Mouse (Mus musculus) liver, embryonic 11.5 days (tissue): Measurements from ENCODE around the gene Hoxc11. TPM values are rescaled to one million over a fixed set of nuclear protein-coding genes. Genes with fewer than 3 reads are reported as not detected.

Source experiments
- ATAC-seq: fragments of 200-750 bp; cut with Nextera tagmentation; replicated peaks from 2 replicates; pipeline ENCODE4 v1.8.0; 2017; ENCODE audit warnings: moderate number of reproducible peaks, mild to moderate bottlenecking, moderate TSS enrichment, moderate library complexity; ENCODE audit not compliant: low FRiP score
- DNase-seq: peaks from one replicate; pipeline ENCODE4 v3.0.0-alpha.2; 2017; ENCODE audit warnings: low spot score
- H3K27ac ChIP-seq: fragments of 300-500 bp; sonication (generic); 2 replicates; pipeline ENCODE4 v1.5.1; 2014; ENCODE audit warnings: mild to moderate bottlenecking, low read depth, low read length, control low read depth
- H3K27me3 ChIP-seq: fragments of 300-500 bp; sonication (generic); replicated peaks from 2 replicates; pipeline ENCODE4 v1.6.1; 2014; ENCODE audit warnings: low read length, mixed read lengths; ENCODE audit not compliant: control insufficient read depth, insufficient read depth
- H3K36me3 ChIP-seq: fragments of 300-500 bp; sonication (generic); 2 replicates; pipeline ENCODE4 v1.6.1; 2014; ENCODE audit warnings: mild to moderate bottlenecking, low read length, moderate library complexity, mixed read lengths; ENCODE audit not compliant: control insufficient read depth, insufficient read depth
- H3K4me1 ChIP-seq: fragments of 300-500 bp; sonication (generic); replicated peaks from 2 replicates; pipeline ENCODE4 v1.6.1; 2014; ENCODE audit warnings: low read length, mixed read lengths; ENCODE audit not compliant: control insufficient read depth, insufficient read depth
- H3K4me2 ChIP-seq: fragments of 300-500 bp; sonication (generic); 2 replicates; pipeline ENCODE4 v1.6.1; 2014; ENCODE audit warnings: mild to moderate bottlenecking, control low read depth, moderate library complexity
- H3K4me3 ChIP-seq: fragments of 300-500 bp; sonication (generic); 2 replicates; pipeline ENCODE4 v1.5.1; 2014; ENCODE audit warnings: low read depth, low read length, control low read depth
- H3K9ac ChIP-seq: fragments of 300-500 bp; sonication (generic); 2 replicates; pipeline ENCODE4 v1.6.1; 2014; ENCODE audit warnings: low read depth, low read length, control low read depth
- H3K9me3 ChIP-seq: fragments of 300-500 bp; sonication (generic); 2 replicates; pipeline ENCODE4 v1.6.1; 2016; ENCODE audit warnings: low read length, inconsistent platforms, mixed read lengths; ENCODE audit not compliant: control insufficient read depth
- WGBS: fragments of 180-500 bp; shearing (Covaris S2); extraction: QIAGEN DNeasy Blood & Tissue Kit; methylation state at CpG from one replicate; pipeline ENCODE4 v1.1.7; 2014; 5-methylcytosine and 5-hydroxymethylcytosine counted together
- polyA plus RNA-seq: library from polyadenylated mRNA; unstranded; fragments of >200 nt; fragmentation: Nextera tagmentation; extraction: Ambion mirVana; gene quantifications from 2 replicates; pipeline ENCODE4 v1.2.1, GENCODE M21; 2014

Gene Hoxc11
- polyA plus RNA-seq, 1 experiment from 2014 or later: not detected

DNA sequence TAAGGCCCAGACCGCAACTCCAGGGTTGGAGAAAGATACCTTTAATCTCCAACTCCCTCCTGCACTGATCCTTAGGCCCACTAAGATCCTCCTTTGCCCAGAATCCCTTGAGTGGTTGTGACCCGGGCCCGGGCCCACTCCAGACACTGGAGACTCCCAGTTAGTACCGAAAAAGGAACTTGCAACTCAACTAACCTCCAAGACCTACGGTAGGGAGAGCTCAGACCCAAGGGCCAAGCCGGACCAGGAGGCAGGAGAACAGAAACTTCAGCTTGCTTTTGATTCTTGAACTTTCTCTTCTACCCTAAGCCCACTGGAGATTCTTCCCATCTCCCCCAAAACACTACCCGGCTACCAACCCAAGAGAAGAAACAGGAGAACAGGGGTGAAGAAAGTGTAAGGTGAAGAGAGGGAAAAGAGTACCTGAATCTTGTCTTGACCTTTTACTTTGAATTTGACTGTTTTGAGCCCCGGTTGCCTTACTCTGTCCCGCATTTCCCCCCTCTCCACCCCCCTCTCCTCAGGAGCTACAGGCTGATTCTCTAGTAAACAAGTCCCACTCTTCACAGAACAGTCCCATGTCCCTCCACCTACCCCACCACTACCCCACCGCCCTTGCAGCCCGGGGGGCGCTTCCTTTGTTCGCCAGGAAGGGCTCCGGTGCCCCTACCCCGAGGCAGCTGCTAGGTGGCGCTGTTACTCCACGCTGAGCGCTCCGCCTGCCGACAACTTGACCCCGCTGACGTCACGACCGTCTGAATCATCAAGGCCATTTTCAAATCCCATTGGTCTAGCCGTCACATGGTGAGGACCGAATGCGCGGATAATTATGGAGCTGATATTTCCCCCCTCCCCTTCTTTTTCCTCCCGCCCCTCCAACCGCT lies 11.9 kb downstream of the Hoxc11 start:
- 4% methylated on average over 30 of the region's 30 CpGs for WGBS
- H3K36me3 ChIP-seq: no peaks in the 10 kb centered on the region
- no peak overlapping the region for H3K9ac ChIP-seq
- no peaks in the 10 kb centered on the region for H3K9me3 ChIP-seq
- DNase-seq: no peak
- peak overlapping the region; percentile 31; the same call in 1 of the 2 replicates for H3K4me2 ChIP-seq
- H3K27me3 ChIP-seq: peaks cover 98% of the 10 kb centered on the region
- H3K27ac ChIP-seq: no peak overlapping the region
- H3K4me3 ChIP-seq: no peak overlapping the region
- H3K4me1 ChIP-seq: peaks cover 3% of the 10 kb centered on the region; the same call in 1 of the 2 replicates
- no peak for ATAC-seq

- ATAC-seq (no peak), DNase-seq (peak; percentile 36)
- H3K27ac ChIP-seq: no peak within 1 kb of the TSS
- H3K9me3 ChIP-seq: no peaks in the 10 kb centered on the region
- no peak within 1 kb of the TSS for H3K9ac ChIP-seq
- peaks cover 98% of the 10 kb centered on the region for H3K27me3 ChIP-seq
- no peak within 1 kb of the TSS for H3K4me3 ChIP-seq
- H3K4me2 ChIP-seq: peak within 1 kb of the TSS; percentile 31; the same call in 1 of the 2 replicates
- no peaks in the 10 kb centered on the region for H3K36me3 ChIP-seq
- 5% methylated on average over 27 of the region's 27 CpGs for WGBS
- peaks cover 3% of the 10 kb centered on the region; the same call in 1 of the 2 replicates for H3K4me1 ChIP-seq
Measured at GRCm38 (mm10) chr15:102966776-102967311, 12.6 kb downstream of the Hoxc11 start, which contains the start of gene Hoxc10. Gene Hoxc10 (plus strand): TSS chr15:102966796.

DNA sequence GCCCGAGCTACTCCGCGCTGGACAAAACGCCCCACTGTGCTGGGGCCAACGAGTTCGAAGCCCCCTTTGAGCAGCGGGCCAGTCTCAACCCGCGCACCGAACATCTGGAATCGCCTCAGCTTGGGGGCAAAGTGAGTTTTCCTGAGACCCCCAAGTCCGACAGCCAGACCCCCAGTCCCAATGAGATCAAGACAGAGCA lies 13.0 kb downstream of the Hoxc11 start, which contains the start of gene Hoxc5:
Hoxc5 (plus strand) TSS at position 132 of the 199 bp plus-strand sequence.
- H3K4me1 ChIP-seq: peaks cover 3% of the 10 kb centered on the region; the same call in 1 of the 2 replicates
- WGBS: 5% methylated on average over 12 of the region's 12 CpGs

DNA sequence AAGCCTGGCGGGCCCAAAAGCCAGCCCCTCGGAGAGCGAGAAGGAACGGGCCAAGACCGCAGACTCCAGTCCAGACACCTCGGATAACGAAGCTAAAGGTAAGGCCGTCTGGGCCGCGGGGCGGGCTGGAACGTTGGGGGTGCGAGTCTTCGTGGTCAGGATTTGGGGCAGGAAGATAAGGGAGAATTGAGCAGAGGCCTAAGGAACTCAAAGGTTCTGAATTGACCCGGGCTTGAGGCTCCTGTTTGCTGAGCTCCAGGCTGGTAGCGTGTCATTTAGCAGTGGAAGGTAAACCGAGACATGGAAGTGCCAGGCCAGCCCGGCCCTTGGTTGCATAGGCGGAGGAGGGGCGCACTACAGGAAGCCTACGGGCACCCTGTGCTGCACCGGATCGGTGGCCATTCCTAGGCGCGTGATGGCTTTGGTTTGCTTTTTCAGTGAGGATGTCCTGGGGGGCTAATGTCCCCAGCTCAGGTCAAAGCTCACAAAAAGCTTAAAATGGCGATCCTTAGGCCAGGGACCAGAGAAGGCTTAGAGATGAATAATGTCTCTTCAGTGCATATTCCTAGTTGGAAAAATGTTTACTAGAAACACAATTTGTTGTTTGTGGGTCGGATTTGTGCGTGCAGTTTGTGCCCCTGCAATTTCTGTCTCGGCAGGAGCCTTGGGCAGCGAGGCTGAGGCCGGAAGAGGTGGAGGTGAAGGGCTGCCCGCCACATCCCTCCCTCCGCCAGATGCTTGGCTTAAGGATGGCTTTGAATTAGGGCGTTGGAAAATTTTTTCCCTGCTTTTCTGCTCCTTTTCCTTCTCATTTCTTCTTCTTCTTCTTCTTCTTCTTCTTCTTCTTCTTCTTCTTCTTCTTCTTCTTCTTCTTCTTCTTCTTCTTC lies 13.5 kb downstream of the Hoxc11 start:
- Histone ChIP-seq H3K4me1 (peaks cover 3% of the 10 kb centered on the region; the same call in 1 of the 2 replicates), H3K9ac (no peak overlapping the region), H3K9me3 (no peaks in the 10 kb centered on the region), H3K36me3 (no peaks in the 10 kb centered on the region), H3K4me3 (no peak overlapping the region), H3K27ac (no peak overlapping the region), H3K27me3 (peaks cover 99% of the 10 kb centered on the region), H3K4me2 (no peak overlapping the region)
- DNase-seq (peak; percentile 38), ATAC-seq (no peak)
- WGBS: 2% methylated on average over 34 of the region's 34 CpGs

More for the DNA sequence above, 13.0 kb downstream of the Hoxc11 start, which contains the start of gene Hoxc5:
- Histone ChIP-seq H3K9ac (no peak within 1 kb of the TSS), H3K9me3 (no peaks in the 10 kb centered on the region), H3K36me3 (no peaks in the 10 kb centered on the region), H3K4me2 (peak within 1 kb of the TSS; percentile 31; the same call in 1 of the 2 replicates), H3K27me3 (peaks cover 99% of the 10 kb centered on the region), H3K4me3 (no peak within 1 kb of the TSS), H3K27ac (no peak within 1 kb of the TSS)
- DNase-seq (no peak), ATAC-seq (no peak)

DNA sequence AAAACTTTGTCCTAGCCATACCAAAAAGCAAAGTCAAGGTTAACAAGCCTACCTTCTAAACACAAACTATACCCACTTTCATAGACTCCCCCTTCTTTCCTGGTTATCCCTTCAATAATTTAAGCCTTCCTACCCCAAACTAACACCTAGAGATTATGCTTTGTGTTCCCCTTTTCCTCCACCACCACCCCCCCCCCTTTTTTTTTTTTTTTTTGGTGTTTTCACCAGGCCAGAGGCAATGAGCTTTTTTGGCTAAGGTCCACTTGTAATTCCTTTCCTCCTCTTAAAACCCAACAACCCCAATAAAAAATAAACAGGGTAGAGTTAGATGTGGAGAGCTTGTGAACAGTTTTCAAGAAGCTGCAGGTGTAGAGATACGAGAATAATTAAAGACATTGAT lies 15.1 kb downstream of the Hoxc11 start:
- H3K4me3 ChIP-seq: no peak overlapping the region
- H3K27me3 ChIP-seq: peaks cover 99% of the 10 kb centered on the region
- WGBS: 32% methylated on average over 1 of the region's 1 CpGs
- no peaks in the 10 kb centered on the region for H3K36me3 ChIP-seq
- H3K27ac ChIP-seq: no peak overlapping the region
- H3K9me3 ChIP-seq: no peaks in the 10 kb centered on the region
- H3K9ac ChIP-seq: no peak overlapping the region
- peaks cover 3% of the 10 kb centered on the region; the same call in 1 of the 2 replicates for H3K4me1 ChIP-seq
- no peak for DNase-seq
- no peak overlapping the region for H3K4me2 ChIP-seq
- no peak for ATAC-seq

GRCm38 (mm10) chr15:102970740-102971139 lies 16.5 kb downstream of the Hoxc11 start:
- Histone ChIP-seq H3K9me3 (no peaks in the 10 kb centered on the region), H3K27ac (no peak overlapping the region), H3K36me3 (no peaks in the 10 kb centered on the region), H3K27me3 (peaks cover 99% of the 10 kb centered on the region), H3K4me2 (no peak overlapping the region), H3K4me3 (no peak overlapping the region), H3K9ac (no peak overlapping the region), H3K4me1 (peaks cover 3% of the 10 kb centered on the region; the same call in 1 of the 2 replicates)
- ATAC-seq (no peak), DNase-seq (no peak)
- WGBS: 3% methylated on average over 12 of the region's 12 CpGs

DNA sequence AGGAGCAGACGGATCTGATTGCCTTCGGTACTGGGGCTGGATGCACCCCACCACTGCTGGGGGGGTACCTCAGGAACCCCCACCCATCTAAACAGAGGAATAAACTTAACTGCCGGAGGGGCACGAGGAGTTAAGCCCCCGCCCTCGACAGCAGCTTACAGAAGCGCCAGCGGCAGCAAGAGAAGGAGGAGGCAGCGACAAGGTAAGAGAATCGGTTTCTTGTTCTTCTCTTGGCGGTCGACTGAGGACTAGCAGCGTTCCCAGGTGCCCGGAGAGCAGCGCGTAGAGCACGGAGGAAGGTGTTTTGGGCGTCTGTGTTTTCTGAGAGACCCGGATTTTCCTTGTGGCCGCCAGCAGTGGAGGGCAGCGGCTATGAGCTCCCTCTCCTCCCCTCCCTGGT lies 18.0 kb downstream of the Hoxc11 start:
- H3K4me3 ChIP-seq: no peak overlapping the region
- no peak overlapping the region for H3K9ac ChIP-seq
- no peaks in the 10 kb centered on the region for H3K9me3 ChIP-seq
- DNase-seq (no peak), ATAC-seq (no peak)
- no peak overlapping the region for H3K27ac ChIP-seq
- peaks cover 99% of the 10 kb centered on the region for H3K27me3 ChIP-seq
- no peak overlapping the region for H3K4me2 ChIP-seq
- no peaks in the 10 kb centered on the region for H3K36me3 ChIP-seq
- 3% methylated on average over 21 of the region's 21 CpGs for WGBS
- H3K4me1 ChIP-seq: no peaks in the 10 kb centered on the region

GRCm38 (mm10) chr15:102972753-102973152 lies 18.5 kb downstream of the Hoxc11 start:
- Histone ChIP-seq H3K4me3 (no peak overlapping the region), H3K4me1 (no peaks in the 10 kb centered on the region), H3K9me3 (no peaks in the 10 kb centered on the region), H3K9ac (no peak overlapping the region), H3K4me2 (no peak overlapping the region), H3K27ac (no peak overlapping the region), H3K27me3 (peaks cover 99% of the 10 kb centered on the region), H3K36me3 (no peaks in the 10 kb centered on the region)
- DNase-seq (peak; percentile 38), ATAC-seq (no peak)
- WGBS: 3% methylated on average over 6 of the region's 6 CpGs
